Mouse (Mus musculus): ENCODE results near the gene Dnajc17.

The Dnajc17 gene

GRCm38 (mm10) chr2:119198049-119198448 is 10.5 kb downstream of the Dnajc17 start:
- no peak for DNase-seq (ENCODE audit: low read depth)

- DNase-seq (ENCODE audit: low read depth), result no peak
These were observed 11.1 kb downstream of the Dnajc17 start for GRCm38 (mm10) chr2:119197493-119197892.

- no peak for DNase-seq (ENCODE audit: low read depth)
These were observed 12.1 kb downstream of the Dnajc17 start for GRCm38 (mm10) chr2:119196316-119197108.

DNA sequence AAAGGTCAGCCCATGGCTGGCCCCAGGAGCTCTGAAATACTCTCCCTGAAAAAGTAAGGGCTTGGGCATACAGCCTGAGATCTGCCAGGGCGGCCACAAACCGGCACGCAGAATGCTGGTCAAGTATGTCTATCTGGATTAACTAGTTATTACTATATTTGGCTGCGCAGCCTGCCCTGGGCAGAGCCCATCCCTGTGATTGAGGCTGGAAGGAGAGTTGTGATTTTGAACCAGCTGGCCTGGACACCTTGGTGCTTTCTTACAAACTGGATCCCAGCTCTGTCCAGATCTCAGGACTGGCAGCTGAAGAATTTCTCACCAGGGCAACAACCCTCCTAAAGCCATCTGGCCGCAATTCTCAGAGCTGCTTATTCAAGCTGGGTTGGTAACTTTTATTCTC is 14.5 kb downstream of the Dnajc17 start:
- no peak for DNase-seq (ENCODE audit: low read depth)

- DNase-seq (ENCODE audit: low read depth), result no peak
These were observed 17.6 kb downstream of the Dnajc17 start for GRCm38 (mm10) chr2:119190969-119191368.

- peak; percentile 90 for DNase-seq (ENCODE audit: low read depth)
These were observed 19.4 kb downstream of the Dnajc17 start for GRCm38 (mm10) chr2:119189029-119189710.

- DNase-seq (ENCODE audit: low read depth), result no peak
These were observed 25.7 kb downstream of the Dnajc17 start for GRCm38 (mm10) chr2:119182914-119183313.

GRCm38 (mm10) chr2:119177384-119177939 is 31.1 kb downstream of the Dnajc17 start:
- DNase-seq (ENCODE audit: low read depth), result no peak

DNA sequence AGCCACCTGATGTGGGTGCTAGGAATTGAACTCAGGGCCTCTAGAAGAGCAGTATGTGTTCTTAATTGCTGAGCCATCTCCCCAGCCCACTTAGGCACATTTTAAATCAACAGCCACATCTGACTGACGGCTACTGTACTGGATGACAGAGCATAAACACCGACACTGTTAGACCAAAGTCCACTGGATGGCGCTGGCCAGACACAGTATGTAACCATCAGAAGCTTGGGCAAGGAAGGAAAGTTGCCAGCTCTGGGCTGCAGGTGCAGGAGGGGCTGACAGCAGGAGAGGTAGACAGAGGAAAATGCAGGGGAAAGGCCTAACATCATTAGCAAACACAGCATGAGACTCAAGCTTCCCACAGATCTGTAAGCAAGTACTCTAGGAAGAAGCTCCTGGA is 31.8 kb downstream of the Dnajc17 start:
- DNase-seq (ENCODE audit: low read depth), result no peak

DNA sequence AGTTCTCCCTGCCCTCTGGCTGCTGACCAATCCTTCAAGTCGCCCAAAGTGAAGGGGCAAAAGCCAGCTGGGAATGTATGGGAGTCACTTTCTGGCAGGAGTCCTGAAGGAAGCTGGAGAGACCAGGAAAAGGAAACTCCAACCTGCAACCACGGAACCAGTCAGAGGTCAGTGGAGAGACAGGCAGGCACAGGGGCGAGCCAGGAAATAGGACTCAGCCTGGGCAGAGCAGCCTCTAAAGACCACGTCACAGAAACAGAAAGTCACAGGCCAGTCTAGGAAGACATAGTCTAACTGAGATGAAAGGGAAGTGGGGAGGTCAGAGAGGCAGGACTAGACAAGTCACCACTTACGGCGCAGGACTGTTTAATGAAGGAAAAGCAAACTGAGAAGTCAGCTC is 33.0 kb downstream of the Dnajc17 start:
- no peak for DNase-seq (ENCODE audit: low read depth)

GRCm38 (mm10) chr2:119174866-119175265 is 33.7 kb downstream of the Dnajc17 start:
- DNase-seq (ENCODE audit: low read depth), result no peak

GRCm38 (mm10) chr2:119173991-119174651 is 34.5 kb downstream of the Dnajc17 start, which contains the start of gene Gm14137:
TSS of gene Gm14137 (plus strand) at chr2:119174509.
- no peak for DNase-seq (ENCODE audit: low read depth)

- no peak for DNase-seq (ENCODE audit: low read depth)
These were observed 35.6 kb downstream of the Dnajc17 start for GRCm38 (mm10) chr2:119172862-119173576.

DNA sequence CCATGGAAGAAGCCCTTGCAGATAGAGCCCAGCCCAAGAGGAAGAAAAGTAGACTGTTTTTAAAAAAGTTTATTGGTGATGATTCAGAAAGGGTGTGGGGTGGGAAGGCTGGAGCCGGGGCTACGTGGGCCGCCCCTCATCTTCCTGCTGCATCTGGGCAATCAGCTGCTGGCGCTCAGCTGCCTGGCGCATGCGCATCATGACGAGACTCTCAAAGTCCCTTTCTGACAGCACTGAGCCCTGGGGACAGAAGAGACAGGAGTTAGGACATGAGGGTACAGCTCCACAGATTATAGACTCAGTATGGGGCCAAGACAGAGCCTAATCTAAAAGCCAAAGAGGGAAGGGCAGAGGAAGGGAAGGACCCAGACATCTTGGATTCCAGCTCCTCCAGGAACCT is 36.1 kb downstream of the Dnajc17 start:
- no peak for DNase-seq (ENCODE audit: low read depth)

- DNase-seq (ENCODE audit: low read depth), result no peak
These were observed 37.0 kb downstream of the Dnajc17 start for GRCm38 (mm10) chr2:119171574-119171973.

- no peak for DNase-seq (ENCODE audit: low read depth)
These were observed 38.3 kb downstream of the Dnajc17 start for GRCm38 (mm10) chr2:119170282-119170681.

GRCm38 (mm10) chr2:119167866-119168256 is 40.7 kb downstream of the Dnajc17 start:
- no peak for DNase-seq (ENCODE audit: low read depth)

- DNase-seq (ENCODE audit: low read depth), result peak; percentile 61
These were observed 41.4 kb downstream of the Dnajc17 start, which contains the start of gene Gchfr for GRCm38 (mm10) chr2:119166901-119167865. TSS of gene Gchfr (plus strand) at chr2:119167773.

GRCm38 (mm10) chr2:119165401-119165800 is 43.2 kb downstream of the Dnajc17 start:
- peak; percentile 27 for DNase-seq (ENCODE audit: low read depth)

DNA sequence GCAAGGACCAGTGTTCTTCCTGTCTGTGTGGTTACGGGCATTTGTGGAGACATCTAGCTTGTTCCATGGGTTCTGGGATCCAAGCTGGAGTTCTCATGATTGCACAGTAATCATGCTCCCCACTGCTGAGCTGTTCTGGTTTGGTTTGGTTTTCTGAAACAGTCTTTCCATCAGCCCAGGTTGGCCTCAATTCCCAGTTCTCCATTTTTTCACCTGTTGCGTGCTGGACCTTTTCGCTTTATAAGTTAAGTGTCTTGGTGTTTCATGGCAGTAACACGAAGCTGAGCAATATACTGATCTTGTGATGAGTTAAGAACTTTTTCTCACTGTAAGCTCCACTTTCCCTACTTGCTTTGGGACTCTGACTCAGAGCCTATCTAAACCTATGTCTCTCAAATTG is 44.6 kb downstream of the Dnajc17 start:
- no peak for DNase-seq (ENCODE audit: low read depth)

DNA sequence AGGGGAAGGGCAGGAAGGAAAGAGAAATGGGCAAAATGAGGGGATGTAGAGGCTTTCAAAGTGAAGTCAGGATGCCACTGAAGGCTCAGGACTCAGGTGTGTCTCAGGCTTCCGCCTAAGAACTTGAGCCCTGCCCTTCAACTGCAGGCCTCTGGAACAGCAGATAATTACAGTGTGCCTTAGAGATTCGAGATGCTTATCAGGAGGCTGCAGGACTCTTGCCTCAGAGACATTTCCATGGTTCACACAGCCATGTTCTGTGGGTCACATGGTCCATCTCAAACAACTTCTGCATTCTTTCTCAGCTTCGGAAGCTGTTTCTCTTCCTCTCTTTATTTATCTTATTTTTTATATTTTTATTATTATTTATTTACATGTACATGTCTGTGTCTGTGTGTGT is 45.5 kb downstream of the Dnajc17 start:
- DNase-seq (ENCODE audit: low read depth), result no peak

Measured in induced T-regulatory cell, adult 2 months (primary cell).